Mouse (Mus musculus): ENCODE measurements around the gene Dnaic1.

DNA sequence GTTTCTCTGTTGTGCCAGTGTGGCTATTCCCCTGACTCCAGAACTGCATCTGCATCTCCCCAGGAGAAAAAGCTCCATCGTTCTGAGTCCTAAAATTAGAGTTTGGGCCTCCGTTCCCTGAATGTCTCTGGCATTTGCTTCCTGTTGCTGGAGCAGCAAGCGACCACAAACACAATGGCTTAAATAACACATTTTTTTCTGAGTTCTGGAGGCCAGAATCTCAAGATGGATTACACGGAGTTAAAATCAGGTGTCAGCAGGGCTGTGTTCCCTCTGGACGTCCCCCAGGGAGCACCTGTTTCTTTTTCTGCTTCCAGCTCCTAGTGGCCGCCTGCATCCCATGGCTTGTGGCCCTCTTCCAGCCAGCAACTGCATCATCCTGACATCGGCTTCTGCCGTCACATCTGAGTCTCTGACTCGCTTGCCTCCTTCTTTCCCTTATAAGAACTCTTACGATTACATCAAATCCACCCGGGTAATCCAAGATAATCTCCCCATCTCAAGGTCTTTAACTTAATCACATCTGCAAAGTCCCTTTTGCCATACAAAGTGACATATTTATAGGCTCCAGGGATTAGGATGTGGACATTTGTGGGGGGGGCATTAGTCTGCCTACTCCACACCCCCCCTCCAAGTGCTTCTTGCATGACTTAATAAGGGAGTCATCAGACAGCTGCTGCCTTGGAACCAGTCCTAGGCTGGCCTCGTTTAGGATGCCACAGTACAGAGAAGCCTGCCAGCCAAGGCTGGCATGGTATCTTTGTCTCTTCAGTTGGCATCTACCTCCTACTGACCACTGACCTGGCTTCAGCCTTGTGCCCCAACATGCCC lies 49.6 kb downstream of the Dnaic1 start:
- no peak for TF ChIP-seq CTCF (conservative IDR thresholded peaks at IDR 0.05 in 1 of 2, IDR thresholded peaks at IDR 0.05 in 1 of 2; ENCODE audit: low read depth in 2 of 2, low read length in 2 of 2)
- no peak for TF ChIP-seq POLR2A (IDR thresholded peaks at IDR 0.05; ENCODE audit: low read depth, low read length)
- no peak for TF ChIP-seq SMC3 (IDR thresholded peaks at IDR 0.05; ENCODE audit: low read depth, low read length)
- no peak for TF ChIP-seq USF2 (conservative IDR thresholded peaks at IDR 0.05; ENCODE audit: low read depth, low read length)
- no peak for TF ChIP-seq MAFK (IDR thresholded peaks at IDR 0.05; ENCODE audit: insufficient replicate concordance, low read length)
- no peak for TF ChIP-seq SIN3A (IDR thresholded peaks at IDR 0.05; ENCODE audit: low read length)
- no peak for TF ChIP-seq EP300 (IDR thresholded peaks at IDR 0.05; ENCODE audit: low read length)
- no peak for TF ChIP-seq ETS1 (conservative IDR thresholded peaks at IDR 0.05; ENCODE audit: low read depth, low read length)
- no peak for TF ChIP-seq NRF1 (IDR thresholded peaks at IDR 0.05; ENCODE audit: low read depth, low read length)
- TF ChIP-seq MAX (IDR thresholded peaks at IDR 0.05; ENCODE audit: low read length), result no peak
- no peak for TF ChIP-seq ELF1 (IDR thresholded peaks at IDR 0.05; ENCODE audit: low read depth, low read length)

Data from CH12.LX (cell line).